Mouse (Mus musculus): ENCODE data around the gene Mical2.

The Mical2 gene

GRCm38 (mm10) chr7:112208323-112209167 is 17.1 kb upstream of the Mical2 start:
- DNase-seq (ENCODE audit: low spot score): no peak

- no peak for DNase-seq (ENCODE audit: low spot score)
Measured at GRCm38 (mm10) chr7:112209621-112210020, 16.0 kb upstream of the Mical2 start.

- peak; percentile 59 for DNase-seq (ENCODE audit: low spot score)
Measured at GRCm38 (mm10) chr7:112212921-112213721, 12.5 kb upstream of the Mical2 start.

- no peak for DNase-seq (ENCODE audit: low spot score)
Measured at GRCm38 (mm10) chr7:112215871-112216270, 9.8 kb upstream of the Mical2 start.

- no peak for DNase-seq (ENCODE audit: low spot score)
Measured at GRCm38 (mm10) chr7:112216720-112217119, 8.9 kb upstream of the Mical2 start.

GRCm38 (mm10) chr7:112217208-112217607 is 8.4 kb upstream of the Mical2 start:
- no peak for DNase-seq (ENCODE audit: low spot score)

GRCm38 (mm10) chr7:112222733-112223524 is 2.7 kb upstream of the Mical2 start:
- DNase-seq (ENCODE audit: low spot score): peak; percentile 70

- no peak for DNase-seq (ENCODE audit: low spot score)
Measured at GRCm38 (mm10) chr7:112224854-112225253, 802 bp upstream of the Mical2 start.

- DNase-seq (ENCODE audit: low spot score): no peak
Measured at GRCm38 (mm10) chr7:112226446-112227265, 1.0 kb downstream of the Mical2 start.

GRCm38 (mm10) chr7:112227266-112227562 is 1.6 kb downstream of the Mical2 start:
- no peak for DNase-seq (ENCODE audit: low spot score)

- no peak for DNase-seq (ENCODE audit: low spot score)
Measured at GRCm38 (mm10) chr7:112228827-112229498, 3.3 kb downstream of the Mical2 start.

GRCm38 (mm10) chr7:112231731-112232130 is 6.1 kb downstream of the Mical2 start:
- DNase-seq (ENCODE audit: low spot score): no peak

GRCm38 (mm10) chr7:112233345-112234005 is 7.8 kb downstream of the Mical2 start:
- peak; percentile 79 for DNase-seq (ENCODE audit: low spot score)

GRCm38 (mm10) chr7:112234410-112234809 is 8.8 kb downstream of the Mical2 start:
- DNase-seq (ENCODE audit: low spot score): no peak

- DNase-seq (ENCODE audit: low spot score): no peak
Measured at GRCm38 (mm10) chr7:112235493-112235892, 9.8 kb downstream of the Mical2 start.

- no peak for DNase-seq (ENCODE audit: low spot score)
Measured at GRCm38 (mm10) chr7:112237211-112237610, 11.6 kb downstream of the Mical2 start.

GRCm38 (mm10) chr7:112237868-112238267 is 12.2 kb downstream of the Mical2 start:
- no peak for DNase-seq (ENCODE audit: low spot score)

GRCm38 (mm10) chr7:112238768-112239728 is 13.4 kb downstream of the Mical2 start:
- peak; percentile 81 for DNase-seq (ENCODE audit: low spot score)

- DNase-seq (ENCODE audit: low spot score): no peak
Measured at GRCm38 (mm10) chr7:112240748-112241147, 15.1 kb downstream of the Mical2 start.

Measured in layer of hippocampus, adult 11-12 months (tissue).